Mouse (Mus musculus) macrophage (primary cell): ENCODE data around the gene Fbxw5. TPM values are rescaled to one million over a fixed set of nuclear protein-coding genes. Genes with fewer than 3 reads are reported as not detected.

ENCODE experiments used
- H3K27ac ChIP-seq: fragments of 350-480 bp; formaldehyde crosslinking; 2 replicates; pipeline ENCODE4 v1.9.0; 2021
- H3K36me3 ChIP-seq: fragments of 350-480 bp; formaldehyde crosslinking; 2 replicates; pipeline ENCODE4 v1.9.0; 2021; ENCODE audit errors: inconsistent target
- H3K4me3 ChIP-seq: fragments of 350-480 bp; formaldehyde crosslinking; 2 replicates; pipeline ENCODE4 v1.9.0; 2021; ENCODE audit errors: inconsistent target
- H3K79me2 ChIP-seq: fragments of 350-480 bp; formaldehyde crosslinking; 2 replicates; pipeline ENCODE4 v1.9.0; 2021; ENCODE audit errors: inconsistent target
- WGBS: methylation state at CpG from one replicate; pipeline ENCODE4 v1.1.7; 2026; ENCODE audit warnings: inconsistent platforms; ENCODE audit not compliant: missing documents; 5-methylcytosine and 5-hydroxymethylcytosine counted together
- polyA plus RNA-seq: library from polyadenylated mRNA; stranded (reverse); fragments of 250-400 nt; gene quantifications from 3 replicates; pipeline ENCODE4 v1.2.4, GENCODE M21; 2018; ENCODE audit warnings: inconsistent platforms
- total RNA-seq, 78 experiments: library from RNA; depleted of rRNA; stranded (reverse); fragments of 250-400 nt; gene quantifications; 1 replicate in 9 of 78; 2 replicates in 24 of 78; 3 replicates in 43 of 78; 4 replicates in 2 of 78; pipeline ENCODE4 v1.2.4; 2018; ENCODE audit warnings: inconsistent platforms in 56 of 78

Gene Fbxw5
- 100 to 1,000 TPM in 8 of 26 experiments, 10 to 100 TPM in 18; 39.2 to 129 (median 91.3) TPM for total RNA-seq (2018; cell fraction: chromatin; rRNA removed)
- 10 to 100 TPM; 20.5 to 41.1 (median 31.7) TPM for total RNA-seq (2018; cell fraction: cytosol; rRNA removed)
- 100 to 1,000 TPM in 1 of 26 experiments, 10 to 100 TPM in 25; 33.9 to 108 (median 71.6) TPM for total RNA-seq (2018; cell fraction: nucleus; rRNA removed)
- 21.9 to 35.3 TPM (median 28.7 TPM) in 3 replicates for polyA plus RNA-seq

GRCm38 (mm10) chr2:25500576-25501405 is at the start of gene Fbxw5:
Gene Fbxw5 (plus strand): TSS chr2:25500750.
- 2% methylated on average over 37 of the region's 44 CpGs for WGBS

DNA sequence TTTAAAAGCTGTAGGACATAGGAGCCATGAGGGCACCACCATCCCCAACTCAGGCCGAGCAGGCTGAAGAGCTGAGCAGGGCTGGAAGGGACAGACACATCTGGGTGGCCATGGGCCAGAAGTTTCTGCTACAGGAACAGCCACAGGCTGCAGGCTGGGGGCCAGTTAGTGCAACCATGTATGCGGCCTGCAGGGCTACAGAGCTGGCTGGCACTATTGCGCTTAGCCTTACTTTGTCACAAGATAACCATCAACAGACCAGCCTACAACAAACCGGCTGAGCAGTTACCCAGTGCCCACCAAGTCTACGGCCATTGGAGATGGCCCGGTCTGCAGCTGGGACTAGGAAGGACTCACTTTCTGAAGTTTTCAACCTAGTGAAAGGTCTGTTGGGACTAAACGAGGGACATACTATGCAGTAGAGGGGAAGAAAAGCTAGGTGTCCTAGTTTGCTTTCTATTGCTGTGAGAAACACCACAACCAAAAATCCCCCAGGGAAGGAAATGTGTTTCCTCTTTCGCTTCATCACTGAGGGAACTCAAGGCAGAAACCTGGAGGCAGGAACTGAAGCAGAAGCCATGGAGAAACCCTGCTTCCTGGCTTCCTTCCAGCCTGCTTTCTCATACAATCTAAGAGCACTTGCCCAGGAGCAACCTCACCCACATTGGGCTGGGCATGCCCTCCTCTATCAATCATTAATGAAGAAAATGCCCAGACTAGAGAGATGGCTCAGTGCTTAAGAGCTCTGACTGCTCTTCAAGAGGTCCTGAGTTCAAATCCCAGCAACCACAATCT is 49.5 kb upstream of the Fbxw5 start:
- WGBS = 35% methylated on average over 8 of the region's 8 CpGs
- Histone ChIP-seq H3K79me2 (no peaks in the 10 kb centered on the region), H3K36me3 (no peaks in the 10 kb centered on the region), H3K27ac (no peak overlapping the region), H3K4me3 (no peak overlapping the region)

More at GRCm38 (mm10) chr2:25500576-25501405, at the start of gene Fbxw5:
- Histone ChIP-seq H3K79me2 (peaks cover 17% of the 10 kb centered on the region), H3K4me3 (peak within 1 kb of the TSS; percentile 99), H3K36me3 (peaks cover 34% of the 10 kb centered on the region), H3K27ac (peak within 1 kb of the TSS; percentile 74)

DNA sequence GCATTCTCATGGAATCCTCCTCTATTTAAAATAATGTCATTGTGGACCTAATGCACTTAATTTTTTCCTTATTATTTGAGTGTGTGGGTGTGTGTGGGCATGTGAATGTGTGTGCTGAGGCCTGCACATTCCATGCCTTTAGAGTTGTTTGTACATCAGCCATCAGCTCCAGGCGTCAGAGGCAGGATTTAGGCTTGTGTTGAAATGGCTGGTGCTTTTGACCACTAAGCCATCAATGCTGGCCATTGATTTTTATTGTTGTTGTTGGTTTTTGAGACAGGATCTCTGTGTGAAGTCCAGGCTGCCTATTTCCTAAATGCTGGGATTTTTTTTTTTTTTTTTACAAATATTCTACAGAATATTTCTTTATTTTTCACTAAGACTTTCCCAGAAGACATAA is 47.6 kb upstream of the Fbxw5 start:
- WGBS = 100% methylated on average over 1 of the region's 1 CpGs
- Histone ChIP-seq H3K36me3 (no peaks in the 10 kb centered on the region), H3K79me2 (no peaks in the 10 kb centered on the region), H3K27ac (no peak overlapping the region), H3K4me3 (no peak overlapping the region)

DNA sequence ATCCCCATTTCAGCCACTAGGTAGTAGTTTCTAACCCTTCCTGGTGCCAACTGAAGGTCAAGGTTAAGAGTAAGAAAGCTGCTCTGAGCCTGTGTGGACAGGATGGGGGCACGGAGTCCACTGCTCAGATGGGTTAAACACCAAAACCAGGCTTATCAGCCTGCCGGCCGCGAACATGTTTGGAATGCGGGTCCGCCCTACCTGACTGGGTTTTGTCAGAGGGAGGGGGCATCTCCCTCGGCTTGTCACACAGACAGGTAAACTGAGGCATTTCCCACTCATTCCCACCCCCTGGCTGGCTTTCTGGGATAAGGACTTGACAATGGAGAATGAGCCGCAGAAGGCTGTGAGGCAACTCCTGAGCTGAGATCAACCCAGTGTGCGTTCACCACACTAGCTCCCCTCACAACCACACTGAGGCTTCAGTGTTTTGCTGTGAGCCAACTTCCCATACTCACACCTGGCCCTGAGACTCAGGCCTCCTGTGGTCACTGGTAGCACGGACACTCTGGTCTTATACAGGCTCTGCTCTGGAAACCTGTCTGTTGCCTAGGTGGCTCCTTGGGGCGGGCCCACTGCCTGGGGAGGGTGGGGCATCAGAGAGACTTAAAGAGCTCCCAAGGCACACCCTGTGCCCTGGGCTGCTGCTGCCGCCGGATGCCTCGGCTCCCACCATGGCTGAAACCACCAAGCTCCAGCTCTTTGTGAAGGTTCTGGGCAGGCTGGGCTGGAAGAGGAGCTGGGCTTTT is 44.2 kb upstream of the Fbxw5 start, which contains the start of gene Clic3:
TSS of gene Clic3 (plus strand) at position 634 of the 749 bp plus-strand sequence.
- Histone ChIP-seq H3K4me3 (no peak within 1 kb of the TSS), H3K27ac (no peak within 1 kb of the TSS), H3K79me2 (no peaks in the 10 kb centered on the region), H3K36me3 (no peaks in the 10 kb centered on the region)
- WGBS = 89% methylated on average over 14 of the region's 14 CpGs

DNA sequence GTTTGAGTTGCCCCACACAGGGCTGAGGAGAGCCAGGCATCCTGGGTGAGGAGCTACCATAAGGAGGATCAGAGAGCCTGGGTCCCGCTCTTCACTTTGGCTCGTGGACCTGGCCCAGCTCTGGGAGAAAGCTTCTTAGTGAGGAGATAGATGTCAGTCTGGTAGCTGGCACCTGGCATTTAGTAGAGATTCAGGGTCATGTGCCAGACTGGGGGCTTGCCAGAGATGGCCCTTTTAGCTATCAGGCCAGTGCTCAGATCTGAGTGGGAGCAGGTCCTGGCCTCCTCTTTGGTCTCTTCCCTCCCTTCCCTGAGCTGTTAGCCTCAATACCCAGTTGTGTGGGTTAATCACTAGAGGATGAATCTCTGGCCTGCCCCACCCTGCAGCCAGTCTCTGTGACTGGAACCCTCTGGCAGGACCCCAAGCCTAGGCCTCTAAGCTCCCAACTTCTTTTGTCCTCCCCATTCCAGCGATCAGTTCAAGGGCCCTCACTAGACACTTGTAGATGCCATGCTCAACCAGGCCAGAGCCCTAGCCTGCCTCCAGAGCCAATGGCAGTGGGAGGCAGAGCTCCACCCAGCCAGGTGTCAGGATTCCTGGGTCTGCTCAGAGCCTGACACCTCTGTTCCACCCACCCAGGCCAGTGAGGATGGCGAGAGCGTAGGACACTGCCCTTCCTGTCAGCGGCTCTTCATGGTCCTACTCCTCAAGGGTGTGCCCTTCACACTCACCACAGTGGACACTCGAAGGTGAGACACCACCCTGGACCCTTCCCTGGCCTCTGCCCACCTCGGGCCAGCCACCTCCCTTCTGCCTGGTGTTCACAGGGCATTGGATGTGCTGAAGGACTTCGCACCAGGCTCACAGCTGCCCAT is 43.3 kb upstream of the Fbxw5 start:
- 97% methylated on average over 9 of the region's 9 CpGs for WGBS
- Histone ChIP-seq H3K36me3 (no peaks in the 10 kb centered on the region), H3K4me3 (no peak overlapping the region), H3K79me2 (no peaks in the 10 kb centered on the region), H3K27ac (no peak overlapping the region)

DNA sequence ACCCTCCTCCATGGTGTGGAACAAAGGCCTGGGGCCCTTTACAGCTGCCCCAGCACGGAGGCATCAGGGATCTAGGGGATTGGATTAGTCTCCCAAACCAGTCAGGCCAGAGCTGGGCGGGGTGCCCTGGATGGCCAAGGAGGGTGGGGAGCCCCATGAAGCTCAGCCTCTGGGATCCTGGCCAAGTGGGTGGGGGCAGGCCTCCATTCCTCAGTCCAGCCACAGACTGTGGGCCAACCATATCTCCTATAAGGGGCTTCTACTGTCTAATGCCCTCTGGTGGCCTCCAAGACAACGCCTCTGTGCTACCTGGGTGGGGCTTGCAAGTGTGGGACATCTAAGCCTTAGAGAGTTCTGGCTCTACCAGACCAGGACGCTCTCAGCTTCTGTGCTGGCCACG is 41.6 kb upstream of the Fbxw5 start:
- no peaks in the 10 kb centered on the region for H3K79me2 ChIP-seq
- H3K36me3 ChIP-seq = no peaks in the 10 kb centered on the region
- WGBS = 86% methylated on average over 5 of the region's 5 CpGs
- H3K4me3 ChIP-seq = no peak overlapping the region
- no peak overlapping the region for H3K27ac ChIP-seq

DNA sequence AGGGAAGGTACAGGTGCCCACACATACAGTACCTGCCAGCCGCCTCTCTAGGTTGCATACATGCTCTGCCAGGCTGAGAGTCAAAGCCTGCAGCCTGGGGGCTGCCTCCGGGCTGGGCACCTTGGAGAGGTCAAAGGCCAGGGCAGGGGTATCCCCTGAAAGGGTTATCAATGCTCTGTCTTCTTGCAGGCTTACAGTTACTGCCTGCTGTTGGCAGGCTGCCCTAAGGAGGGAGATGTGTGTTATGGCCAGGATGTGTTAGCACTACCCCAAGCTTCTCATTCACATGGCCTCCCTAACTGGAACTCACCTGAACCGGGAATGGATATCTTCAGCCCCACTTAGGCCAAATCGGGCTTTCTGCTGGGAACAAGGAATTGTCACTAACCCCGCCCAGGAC is 40.4 kb upstream of the Fbxw5 start:
- Histone ChIP-seq H3K4me3 (peak overlapping the region; percentile 69), H3K36me3 (no peaks in the 10 kb centered on the region), H3K27ac (peak overlapping the region; percentile 61), H3K79me2 (no peaks in the 10 kb centered on the region)
- 34% methylated on average over 5 of the region's 5 CpGs for WGBS

GRCm38 (mm10) chr2:25460551-25461309 is 39.8 kb upstream of the Fbxw5 start, which contains the start of gene Paxx:
Gene Paxx (minus strand): TSS chr2:25461094.
- Histone ChIP-seq H3K79me2 (no peaks in the 10 kb centered on the region), H3K36me3 (no peaks in the 10 kb centered on the region), H3K27ac (peak within 1 kb of the TSS; percentile 61), H3K4me3 (peak within 1 kb of the TSS; percentile 69)
- WGBS = under 1% methylated on average over 48 of the region's 48 CpGs

DNA sequence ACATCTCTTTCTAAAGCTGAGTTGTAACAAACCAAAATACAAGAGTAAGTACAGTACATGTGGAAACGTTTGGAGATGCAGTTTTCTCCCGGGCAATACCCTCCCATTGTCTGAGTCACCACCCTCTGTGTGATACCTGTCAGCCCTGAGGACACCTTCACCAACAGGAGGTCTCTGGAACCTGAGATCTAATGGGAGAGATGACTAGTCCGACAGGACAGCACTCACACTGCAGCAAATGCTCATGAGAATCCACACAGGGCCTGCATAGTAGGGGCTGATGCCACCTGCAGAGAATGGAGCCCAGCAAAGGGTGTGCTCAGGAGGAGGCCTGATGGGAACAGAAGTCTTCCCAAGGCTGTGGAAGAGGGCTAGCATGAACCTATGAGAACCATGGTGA is 39.1 kb upstream of the Fbxw5 start:
- no peaks in the 10 kb centered on the region for H3K79me2 ChIP-seq
- H3K4me3 ChIP-seq = peak overlapping the region; percentile 69; the same call in 1 of the 2 replicates
- no peaks in the 10 kb centered on the region for H3K36me3 ChIP-seq
- peak overlapping the region; percentile 61 for H3K27ac ChIP-seq
- WGBS = 25% methylated on average over 3 of the region's 3 CpGs

DNA sequence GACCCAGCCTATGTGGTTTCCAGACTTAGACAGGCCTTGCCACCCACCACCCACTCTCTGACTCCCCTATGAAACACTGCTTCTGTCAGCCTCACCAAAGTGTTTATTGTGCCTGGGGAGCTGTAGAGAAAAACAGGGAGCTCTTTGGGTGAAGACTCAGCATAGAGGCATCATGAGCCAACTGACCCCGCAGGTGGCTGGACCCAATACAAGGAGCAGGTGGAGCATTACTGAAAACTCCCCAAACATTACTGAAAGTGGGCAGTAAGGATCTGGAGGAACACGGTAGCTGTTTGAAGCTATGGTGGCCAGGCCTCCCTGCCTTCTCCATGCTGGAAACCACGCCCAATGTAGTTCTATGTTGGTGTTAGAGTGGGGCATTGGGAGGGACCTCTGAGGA is 36.9 kb upstream of the Fbxw5 start:
- H3K27ac ChIP-seq = no peak overlapping the region
- no peaks in the 10 kb centered on the region for H3K36me3 ChIP-seq
- 90% methylated on average over 3 of the region's 3 CpGs for WGBS
- H3K79me2 ChIP-seq = no peaks in the 10 kb centered on the region
- H3K4me3 ChIP-seq = no peak overlapping the region

GRCm38 (mm10) chr2:25465256-25465655 is 35.3 kb upstream of the Fbxw5 start:
- Histone ChIP-seq H3K4me3 (no peak overlapping the region), H3K27ac (no peak overlapping the region), H3K36me3 (no peaks in the 10 kb centered on the region), H3K79me2 (no peaks in the 10 kb centered on the region)
- 67% methylated on average over 2 of the region's 2 CpGs for WGBS

DNA sequence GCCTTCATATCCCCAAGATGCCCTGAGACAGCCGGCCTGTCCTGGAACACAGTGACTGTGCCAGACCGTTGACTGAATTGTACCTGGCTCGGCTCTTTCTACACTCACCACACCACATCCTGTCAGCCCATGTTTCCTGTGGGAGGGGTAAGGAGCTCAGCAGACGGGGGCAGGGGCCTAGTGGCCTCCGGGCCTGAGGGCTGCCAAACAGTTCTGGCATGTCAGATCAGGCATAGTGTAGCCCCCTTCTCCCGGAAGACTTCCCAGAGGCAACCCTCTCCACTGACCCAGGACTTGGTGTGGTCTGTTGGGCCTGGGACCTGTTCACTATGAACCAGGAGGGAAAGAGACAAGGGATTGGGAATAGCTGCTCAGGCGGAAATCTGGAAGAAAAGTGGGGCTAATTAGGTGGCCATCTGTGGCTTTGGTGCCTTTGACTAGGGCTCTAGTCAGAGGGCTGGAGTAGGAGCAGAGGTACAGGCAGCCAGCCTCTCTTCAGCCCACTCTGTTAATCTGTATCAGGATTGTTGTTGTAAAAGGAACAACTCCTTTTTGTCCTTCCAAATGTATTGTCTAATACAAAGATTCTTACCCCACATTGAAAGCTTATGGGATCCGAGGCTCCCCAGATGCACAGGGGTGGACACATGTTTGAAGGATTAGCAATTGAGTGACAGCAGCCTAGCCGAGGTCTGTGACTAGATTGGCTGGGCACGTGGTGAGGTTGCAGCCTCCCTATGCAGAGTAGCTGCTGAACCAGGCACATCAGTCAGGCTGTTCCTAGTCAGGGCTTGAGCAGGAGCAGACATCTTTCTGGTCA is 34.5 kb upstream of the Fbxw5 start:
- Histone ChIP-seq H3K27ac (no peak overlapping the region), H3K36me3 (no peaks in the 10 kb centered on the region), H3K79me2 (no peaks in the 10 kb centered on the region), H3K4me3 (no peak overlapping the region)
- WGBS = 24% methylated on average over 10 of the region's 10 CpGs
